Mouse (Mus musculus) gastrocnemius, postnatal 25 days (tissue): ENCODE measurements around the gene Trim80. TPM values are rescaled to one million over a fixed set of nuclear protein-coding genes. Genes with fewer than 3 reads are reported as not detected.

Experiments used
- microRNA-seq, 2 experiments: library from miRNA; unstranded; fragments of <30 nt; microRNA quantifications; one replicate each; pipeline ENCODE4 v1.2.0; 2021; ENCODE audit warnings: borderline replicate concordance in 2 of 2
- total RNA-seq, 2 experiments: library from RNA; stranded (reverse); gene quantifications; 1 replicate in 1 of 2; 2 replicates in 1 of 2; pipeline ENCODE4 v1.2.3; 2021

Gene Trim80
- total RNA-seq, 2 experiments from 2014 or later, result not detected

Small RNA genes lying within 50 kb of the gene (microRNA-seq; reads per million reads assigned to microRNA genes)
- 0 reads per million in 2 experiments for gene Mir3968

Other genes starting within 250 kb of the Trim80 start
- under 1 TPM in 1 of 2 experiments, not detected in 1; 0.05 TPM for gene Grin2c, start 173.3 kb upstream of the Trim80 start, total RNA-seq
- 1 to 10 TPM; 3.6 to 3.8 TPM for gene Fdxr, start 163.5 kb upstream of the Trim80 start, total RNA-seq
- 1 to 10 TPM; 2.9 to 3.6 TPM for gene Fads6, start 142.9 kb upstream of the Trim80 start, total RNA-seq
- not detected for gene Otop2, start 133.4 kb upstream of the Trim80 start, total RNA-seq
- gene Ush1g, start 118.5 kb upstream of the Trim80 start, total RNA-seq, result under 1 TPM; 0.56 to 0.97 TPM
- not detected for gene Otop3, start 105.8 kb upstream of the Trim80 start, total RNA-seq
- gene Hid1, start 72.8 kb upstream of the Trim80 start, total RNA-seq, result 1 to 10 TPM; 1.4 to 2.8 TPM
- 1 to 10 TPM; 3.1 to 4.0 TPM for gene Cdr2l, start 58.6 kb upstream of the Trim80 start, total RNA-seq
- 10 to 100 TPM; 86.6 to 96.1 TPM for gene Mrpl58, start 36.8 kb upstream of the Trim80 start, total RNA-seq
- 100 to 1,000 TPM; 909 to 922 TPM for gene Atp5h, start 20.6 kb upstream of the Trim80 start, total RNA-seq
- gene Kctd2, start 20.4 kb upstream of the Trim80 start, total RNA-seq, result 10 to 100 TPM; 13.4 to 14.4 TPM
- not detected for gene Slc16a5, start 21.9 kb downstream of the Trim80 start, total RNA-seq
- gene Armc7, start 35.1 kb downstream of the Trim80 start, total RNA-seq, result 1 to 10 TPM in 1 of 2 experiments, under 1 TPM in 1; 0.94 to 1.0 TPM
- gene Nt5c, start 51.3 kb downstream of the Trim80 start, total RNA-seq, result 10 to 100 TPM in 1 of 2 experiments, 1 to 10 TPM in 1; 8.7 to 11.2 TPM
- gene Jpt1, start 73.8 kb downstream of the Trim80 start, total RNA-seq, result 10 to 100 TPM; 36.9 to 41.2 TPM
- 100 to 1,000 TPM; 119 to 122 TPM for gene Sumo2, start 95.7 kb downstream of the Trim80 start, total RNA-seq
- gene Nup85, start 123.9 kb downstream of the Trim80 start, total RNA-seq, result 10 to 100 TPM; 21.4 to 23.8 TPM
- gene Mrps7, start 163.4 kb downstream of the Trim80 start, total RNA-seq, result 10 to 100 TPM; 62.2 to 67.5 TPM
- 10 to 100 TPM; 10.8 to 12.5 TPM for gene Gga3, start 163.5 kb downstream of the Trim80 start, total RNA-seq
- 10 to 100 TPM; 35.1 to 54.4 TPM for gene Mif4gd, start 172.4 kb downstream of the Trim80 start, total RNA-seq
- 10 to 100 TPM; 44.7 to 58.7 TPM for gene Slc25a19, start 187.8 kb downstream of the Trim80 start, total RNA-seq